Mouse (Mus musculus): ENCODE data around the gene Fgfr2. TPM values are rescaled to one million over a fixed set of nuclear protein-coding genes. Genes with fewer than 3 reads are reported as not detected.

The Fgfr2 gene
- polyA plus RNA-seq, 1 experiment from 2014 or later: 17.2 TPM

DNA sequence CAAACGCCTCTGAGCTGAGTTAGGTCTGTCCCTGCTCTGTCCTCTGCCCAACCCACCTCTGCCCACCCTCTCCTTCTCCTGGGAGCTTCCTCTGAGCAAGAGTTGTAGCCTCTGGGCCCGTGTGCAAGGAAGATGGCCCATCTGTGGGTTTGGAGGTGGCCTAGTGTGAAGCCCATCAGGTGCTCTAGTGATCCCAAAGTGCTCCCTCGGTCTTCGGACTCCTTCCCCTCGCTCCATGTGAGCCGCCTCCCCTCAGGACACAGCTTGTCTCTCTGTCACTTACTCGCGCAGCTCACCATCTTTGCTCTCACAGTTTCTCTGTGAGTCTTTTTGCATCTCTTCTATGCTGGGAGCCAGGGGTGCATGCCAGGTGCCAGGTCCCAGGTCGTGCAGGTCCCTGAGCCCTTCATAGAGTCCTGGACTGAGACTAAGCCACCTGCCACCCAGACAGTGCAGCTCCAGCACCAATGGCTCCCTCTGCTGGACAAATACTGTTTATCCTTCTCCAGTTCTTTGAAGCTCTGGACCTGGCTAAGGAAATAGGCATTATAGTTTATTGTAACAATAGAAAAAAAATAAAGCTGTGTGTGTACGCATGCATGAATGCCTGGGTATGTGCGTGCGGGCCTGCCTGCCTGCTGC, 484.6 kb downstream of the Fgfr2 start:
- WGBS: 57% methylated on average over 12 of the region's 12 CpGs
- peak; percentile 56; the same call in 1 of the 2 replicates for ATAC-seq (replicated peaks; ENCODE audit: insufficient number of reproducible peaks, insufficient read depth, low FRiP score, low read depth)
- H3K27me3 ChIP-seq: no peaks in the 10 kb centered on the region
- no peaks in the 10 kb centered on the region for H3K9me3 ChIP-seq (replicated peaks)
- H3K4me3 ChIP-seq: no peak overlapping the region
- H3K9ac ChIP-seq: no peak overlapping the region
- no peak overlapping the region for H3K4me2 ChIP-seq
- no peaks in the 10 kb centered on the region; the same call in 1 of the 2 replicates for H3K36me3 ChIP-seq
- no peak overlapping the region for H3K27ac ChIP-seq
- no peaks in the 10 kb centered on the region for H3K4me1 ChIP-seq (replicated peaks)

DNA sequence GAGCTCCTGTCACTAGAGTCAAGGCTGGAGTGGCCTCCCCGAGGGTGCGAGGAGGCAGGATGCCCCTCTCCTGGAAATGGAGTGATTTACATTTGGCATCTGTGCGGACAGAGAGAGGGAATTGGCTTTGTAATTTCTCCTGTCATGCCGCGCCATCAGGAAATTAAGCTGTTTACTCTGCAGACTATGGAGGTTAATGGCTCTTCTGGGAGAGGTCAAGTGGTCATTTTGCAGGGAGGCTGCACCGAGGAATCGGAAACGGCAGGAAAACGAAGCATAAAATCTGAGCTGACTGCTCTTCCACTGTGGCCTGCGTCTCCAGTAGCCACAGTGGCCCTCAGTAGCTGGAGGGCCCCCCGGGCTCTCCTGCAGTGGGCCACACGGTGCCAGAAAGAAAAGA, 485.9 kb downstream of the Fgfr2 start:
- no peak for ATAC-seq (replicated peaks; ENCODE audit: insufficient number of reproducible peaks, insufficient read depth, low FRiP score, low read depth)
- WGBS: 49% methylated on average over 12 of the region's 12 CpGs

DNA sequence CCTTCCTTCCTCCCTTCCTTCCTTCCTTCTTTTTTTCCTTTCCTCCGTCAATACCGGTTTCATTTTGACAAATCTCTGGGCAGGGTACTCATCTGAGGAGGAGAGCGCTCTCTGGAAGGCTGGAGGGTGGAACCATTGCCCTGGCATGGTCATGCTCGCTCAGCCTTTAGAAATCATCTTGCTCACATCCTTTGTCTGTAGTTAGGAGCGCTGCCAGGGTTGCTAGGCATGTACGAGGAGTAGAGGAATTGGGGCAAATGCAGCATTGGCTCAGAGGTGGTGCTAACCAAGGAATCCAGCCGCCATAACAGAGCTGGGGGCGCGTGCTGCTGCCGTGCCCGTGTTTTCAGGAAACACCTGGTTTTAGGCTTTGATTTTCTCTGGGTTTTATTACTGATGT, 491.8 kb downstream of the Fgfr2 start:
- no peak overlapping the region for H3K27ac ChIP-seq
- no peak for ATAC-seq (replicated peaks; ENCODE audit: insufficient number of reproducible peaks, insufficient read depth, low FRiP score, low read depth)
- WGBS: 85% methylated on average over 11 of the region's 11 CpGs

More for the DNA sequence above, 485.9 kb downstream of the Fgfr2 start:
- H3K9me3 ChIP-seq (replicated peaks): no peaks in the 10 kb centered on the region
- no peaks in the 10 kb centered on the region for H3K27me3 ChIP-seq
- H3K36me3 ChIP-seq: no peaks in the 10 kb centered on the region; the same call in 1 of the 2 replicates
- no peak overlapping the region for H3K4me2 ChIP-seq
- H3K9ac ChIP-seq: no peak overlapping the region
- H3K4me3 ChIP-seq: no peak overlapping the region
- no peak overlapping the region for H3K27ac ChIP-seq
- no peaks in the 10 kb centered on the region for H3K4me1 ChIP-seq (replicated peaks)

DNA sequence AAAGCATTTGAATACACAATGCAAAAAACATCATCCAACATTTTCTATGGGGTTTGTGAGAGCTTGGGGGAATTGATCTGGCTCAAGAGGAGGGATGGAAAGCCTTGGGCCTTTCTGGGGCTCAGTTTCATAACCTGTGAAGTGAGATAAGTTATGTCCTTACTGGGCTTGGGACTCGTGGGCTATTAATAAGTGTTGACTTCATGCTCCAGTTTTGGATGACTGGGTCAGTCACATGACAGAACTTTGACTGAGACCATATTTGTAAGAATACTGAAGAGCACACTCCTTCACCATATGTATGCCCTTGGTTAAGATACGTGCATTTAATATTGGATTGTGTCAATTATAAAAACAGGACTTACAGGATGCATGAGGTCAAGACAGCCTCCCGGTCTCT, 495.7 kb downstream of the Fgfr2 start:
- peak overlapping the region; percentile 74 for H3K27ac ChIP-seq
- H3K9me3 ChIP-seq (replicated peaks): no peaks in the 10 kb centered on the region
- H3K4me2 ChIP-seq: no peak overlapping the region
- H3K4me1 ChIP-seq (replicated peaks): peaks cover 25% of the 10 kb centered on the region
- 44% methylated on average over 3 of the region's 3 CpGs for WGBS
- no peaks in the 10 kb centered on the region for H3K27me3 ChIP-seq
- H3K36me3 ChIP-seq: no peaks in the 10 kb centered on the region
- no peak overlapping the region for H3K9ac ChIP-seq
- ATAC-seq (replicated peaks; ENCODE audit: insufficient number of reproducible peaks, insufficient read depth, low FRiP score, low read depth): peak; percentile 69; the same call in 1 of the 2 replicates
- H3K4me3 ChIP-seq: no peak overlapping the region

More for the DNA sequence above, 491.8 kb downstream of the Fgfr2 start:
- Histone ChIP-seq H3K27me3 (no peaks in the 10 kb centered on the region), H3K9ac (no peak overlapping the region), H3K4me2 (no peak overlapping the region), H3K9me3 (replicated peaks) (no peaks in the 10 kb centered on the region), H3K4me3 (no peak overlapping the region), H3K36me3 (no peaks in the 10 kb centered on the region), H3K4me1 (replicated peaks) (peaks cover 21% of the 10 kb centered on the region)

DNA sequence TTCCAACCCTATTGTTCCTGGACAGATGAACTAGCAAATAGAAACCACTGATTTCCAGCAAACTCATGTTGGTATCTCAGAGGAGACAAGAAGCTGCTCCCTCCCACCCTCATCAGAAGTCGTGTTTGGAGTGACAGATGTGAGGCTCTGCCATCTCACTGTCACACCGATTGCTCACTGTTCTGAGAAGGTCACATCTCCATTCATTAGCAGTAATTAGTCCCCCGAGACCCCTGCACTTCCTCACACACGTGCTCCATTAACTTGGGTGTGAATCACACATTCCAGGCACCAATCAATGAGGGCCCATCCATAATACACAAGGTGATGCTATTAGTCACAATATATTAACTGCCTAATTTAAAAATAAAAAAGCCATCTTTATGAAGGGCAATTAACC, 497.0 kb downstream of the Fgfr2 start:
- no peak overlapping the region for H3K4me3 ChIP-seq
- ATAC-seq (replicated peaks; ENCODE audit: insufficient number of reproducible peaks, insufficient read depth, low FRiP score, low read depth): no peak
- no peak overlapping the region for H3K27ac ChIP-seq
- H3K36me3 ChIP-seq: no peaks in the 10 kb centered on the region
- no peak overlapping the region for H3K9ac ChIP-seq
- peaks cover 25% of the 10 kb centered on the region for H3K4me1 ChIP-seq (replicated peaks)
- WGBS: 58% methylated on average over 4 of the region's 4 CpGs
- H3K9me3 ChIP-seq (replicated peaks): no peaks in the 10 kb centered on the region
- H3K27me3 ChIP-seq: no peaks in the 10 kb centered on the region
- no peak overlapping the region for H3K4me2 ChIP-seq

DNA sequence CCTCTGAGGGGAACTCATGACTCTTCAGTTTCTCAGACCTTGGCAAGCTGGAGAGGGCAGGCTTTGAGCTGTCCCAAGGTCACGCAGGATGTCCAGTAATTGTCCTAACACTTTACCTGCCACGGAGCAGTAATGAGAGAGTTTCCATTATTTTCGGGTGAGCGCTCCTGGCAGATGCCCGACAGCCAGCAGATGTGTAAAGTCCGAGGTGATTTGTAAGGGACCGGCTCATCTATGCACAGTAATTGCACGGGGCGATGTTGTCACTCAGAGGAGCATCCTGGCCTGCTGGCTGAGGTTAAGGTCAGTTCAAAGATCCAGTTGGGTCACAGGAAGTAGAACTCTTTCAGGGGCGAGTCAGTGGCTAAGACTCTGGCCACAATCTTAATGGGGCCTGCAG, 499.0 kb downstream of the Fgfr2 start:
- H3K36me3 ChIP-seq: no peaks in the 10 kb centered on the region
- ATAC-seq (replicated peaks; ENCODE audit: insufficient number of reproducible peaks, insufficient read depth, low FRiP score, low read depth): no peak
- H3K9ac ChIP-seq: no peak overlapping the region
- H3K9me3 ChIP-seq (replicated peaks): no peaks in the 10 kb centered on the region
- peaks cover 21% of the 10 kb centered on the region for H3K4me1 ChIP-seq (replicated peaks)
- 80% methylated on average over 10 of the region's 10 CpGs for WGBS
- H3K4me2 ChIP-seq: no peak overlapping the region
- H3K4me3 ChIP-seq: no peak overlapping the region
- no peaks in the 10 kb centered on the region for H3K27me3 ChIP-seq
- H3K27ac ChIP-seq: no peak overlapping the region

DNA sequence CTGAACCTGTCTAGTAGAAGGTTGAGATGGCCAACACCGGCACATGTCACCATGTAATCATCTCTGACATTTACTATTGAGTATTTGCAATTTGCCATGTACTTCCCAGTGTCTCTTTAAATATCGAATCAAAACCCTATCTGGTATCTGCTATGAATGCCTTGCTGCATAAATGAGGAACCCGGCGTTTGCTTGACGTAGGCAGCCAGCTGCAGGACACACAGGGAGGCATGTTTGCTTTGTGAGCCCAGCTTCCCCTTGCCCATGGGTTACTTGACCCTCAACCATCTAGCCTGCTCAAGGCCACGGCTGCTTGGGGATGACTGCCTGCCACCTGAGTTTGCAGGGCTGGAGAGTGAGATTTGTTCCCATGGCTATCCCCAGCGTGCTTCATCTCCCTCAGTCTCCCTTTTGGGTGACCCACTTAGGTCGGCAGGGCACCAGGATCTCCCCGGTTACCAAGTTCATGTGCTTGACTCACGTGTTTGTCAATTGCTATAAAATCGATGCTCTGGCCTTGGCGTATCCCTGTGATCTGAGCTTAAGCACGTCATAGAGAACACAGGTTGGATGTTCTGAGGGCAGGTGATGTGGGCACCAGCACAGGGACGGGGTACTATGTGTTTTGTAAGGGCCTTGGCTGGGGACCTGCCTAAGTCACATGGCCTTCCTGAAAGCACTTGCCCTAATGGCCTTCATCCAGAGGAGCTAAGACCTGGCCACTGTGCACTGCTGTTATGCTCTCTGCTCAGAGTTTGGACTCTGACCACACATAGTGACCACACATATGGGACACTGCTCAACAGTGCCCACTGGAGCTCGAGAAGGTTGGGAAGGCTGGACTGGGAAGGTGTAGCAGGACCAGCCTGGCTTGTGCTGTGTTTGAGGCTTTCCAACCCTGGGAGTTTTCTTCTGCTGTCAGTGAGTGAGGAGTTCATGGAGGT, 502.9 kb downstream of the Fgfr2 start:
- H3K4me2 ChIP-seq: no peak overlapping the region
- WGBS: 83% methylated on average over 15 of the region's 15 CpGs
- no peak overlapping the region for H3K9ac ChIP-seq

DNA sequence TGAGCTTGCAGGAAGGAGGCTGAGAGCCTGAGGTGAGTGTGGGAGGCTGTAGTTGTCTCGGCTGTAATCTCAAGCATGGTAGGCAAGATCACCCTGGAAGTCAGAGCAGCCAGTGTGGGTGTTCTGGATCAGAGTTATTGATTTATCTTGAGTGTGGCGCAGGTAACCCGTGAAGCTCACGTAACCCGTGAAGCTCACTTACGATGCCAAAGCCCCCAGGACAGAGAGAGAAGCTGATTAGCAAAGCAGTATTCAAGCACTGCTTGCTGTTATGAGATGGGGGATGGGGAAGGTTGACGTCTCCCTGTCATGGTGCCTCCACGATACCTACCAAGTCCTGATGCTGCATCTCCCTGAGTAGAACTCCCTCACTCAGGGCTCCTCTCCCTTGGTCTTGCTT, 503.6 kb downstream of the Fgfr2 start:
- H3K9me3 ChIP-seq (replicated peaks): no peaks in the 10 kb centered on the region
- WGBS: 92% methylated on average over 8 of the region's 8 CpGs
- H3K27me3 ChIP-seq: no peaks in the 10 kb centered on the region
- H3K9ac ChIP-seq: no peak overlapping the region
- H3K4me3 ChIP-seq: no peak overlapping the region
- ATAC-seq (replicated peaks; ENCODE audit: insufficient number of reproducible peaks, insufficient read depth, low FRiP score, low read depth): no peak
- no peaks in the 10 kb centered on the region for H3K36me3 ChIP-seq
- no peak overlapping the region for H3K4me2 ChIP-seq
- H3K27ac ChIP-seq: no peak overlapping the region
- peaks cover 9% of the 10 kb centered on the region; the same call in 1 of the 2 replicates for H3K4me1 ChIP-seq (replicated peaks)

More for the DNA sequence above, 502.9 kb downstream of the Fgfr2 start:
- Histone ChIP-seq H3K4me1 (replicated peaks) (peaks cover 7% of the 10 kb centered on the region; the same call in 1 of the 2 replicates), H3K36me3 (no peaks in the 10 kb centered on the region), H3K27ac (no peak overlapping the region), H3K4me3 (no peak overlapping the region), H3K27me3 (no peaks in the 10 kb centered on the region), H3K9me3 (replicated peaks) (no peaks in the 10 kb centered on the region)
- ATAC-seq (replicated peaks; ENCODE audit: insufficient number of reproducible peaks, insufficient read depth, low FRiP score, low read depth): no peak

DNA sequence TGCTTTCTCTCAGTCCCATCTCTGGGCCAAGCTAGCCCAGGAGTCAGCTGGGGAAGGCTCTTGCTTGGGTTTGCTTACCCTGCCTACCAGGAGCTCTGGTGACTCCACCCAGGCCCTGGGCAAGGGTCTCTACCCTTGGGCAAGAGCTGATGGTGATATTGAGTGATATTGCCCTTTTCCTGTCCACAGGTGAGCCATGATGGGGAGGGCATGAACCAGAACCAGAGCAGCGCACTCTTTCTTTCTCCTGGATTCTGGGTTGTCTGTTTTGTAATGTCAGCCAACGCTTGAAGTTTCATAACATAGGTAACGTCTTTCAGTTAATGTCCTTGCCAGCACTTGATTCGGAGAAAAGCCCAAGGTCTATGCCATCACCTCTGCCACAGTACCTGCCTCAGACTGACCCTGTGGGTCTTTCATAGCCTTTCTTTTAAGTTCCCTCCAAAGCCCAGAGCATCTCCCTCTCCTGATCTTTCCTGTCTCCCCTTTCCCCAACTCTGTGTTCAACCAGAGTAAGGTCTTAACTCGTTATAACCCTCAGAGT, 506.1 kb downstream of the Fgfr2 start:
- Histone ChIP-seq H3K9ac (no peak overlapping the region), H3K9me3 (replicated peaks) (no peaks in the 10 kb centered on the region), H3K4me2 (no peak overlapping the region), H3K4me3 (no peak overlapping the region), H3K27ac (no peak overlapping the region), H3K4me1 (replicated peaks) (0 out of 2 replicates have a peak, but pooled peaks cover 5% of the 10 kb centered on the region), H3K27me3 (no peaks in the 10 kb centered on the region), H3K36me3 (no peaks in the 10 kb centered on the region)
- ATAC-seq (replicated peaks; ENCODE audit: insufficient number of reproducible peaks, insufficient read depth, low FRiP score, low read depth): no peak
- WGBS: 84% methylated on average over 5 of the region's 5 CpGs

DNA sequence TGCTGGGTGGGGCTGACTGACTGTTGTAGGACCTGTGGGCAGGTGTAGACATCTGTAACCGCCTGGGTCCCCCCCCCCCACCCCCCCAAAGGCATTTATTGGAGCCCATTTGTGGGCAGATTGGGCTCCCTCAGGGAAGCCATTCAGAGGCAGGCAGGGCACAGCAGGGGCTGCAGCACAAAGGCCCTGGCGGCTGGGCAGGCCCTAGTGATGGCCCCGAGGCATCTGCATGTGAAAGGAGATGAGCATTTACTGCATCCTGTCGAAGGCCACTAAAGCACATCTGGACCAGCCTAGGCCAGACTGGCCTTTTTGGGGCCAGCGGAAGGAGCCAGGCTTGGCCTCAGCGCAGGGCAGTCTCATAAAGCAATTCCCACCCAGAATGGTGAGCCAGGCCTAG, 506.8 kb downstream of the Fgfr2 start:
- H3K4me2 ChIP-seq: no peak overlapping the region
- no peaks in the 10 kb centered on the region for H3K9me3 ChIP-seq (replicated peaks)
- WGBS: 62% methylated on average over 6 of the region's 6 CpGs
- 0 out of 2 replicates have a peak, but pooled peaks cover 5% of the 10 kb centered on the region for H3K4me1 ChIP-seq (replicated peaks)
- H3K9ac ChIP-seq: no peak overlapping the region
- no peaks in the 10 kb centered on the region for H3K36me3 ChIP-seq
- no peak overlapping the region for H3K4me3 ChIP-seq
- ATAC-seq (replicated peaks; ENCODE audit: insufficient number of reproducible peaks, insufficient read depth, low FRiP score, low read depth): no peak
- H3K27ac ChIP-seq: no peak overlapping the region
- no peaks in the 10 kb centered on the region for H3K27me3 ChIP-seq

DNA sequence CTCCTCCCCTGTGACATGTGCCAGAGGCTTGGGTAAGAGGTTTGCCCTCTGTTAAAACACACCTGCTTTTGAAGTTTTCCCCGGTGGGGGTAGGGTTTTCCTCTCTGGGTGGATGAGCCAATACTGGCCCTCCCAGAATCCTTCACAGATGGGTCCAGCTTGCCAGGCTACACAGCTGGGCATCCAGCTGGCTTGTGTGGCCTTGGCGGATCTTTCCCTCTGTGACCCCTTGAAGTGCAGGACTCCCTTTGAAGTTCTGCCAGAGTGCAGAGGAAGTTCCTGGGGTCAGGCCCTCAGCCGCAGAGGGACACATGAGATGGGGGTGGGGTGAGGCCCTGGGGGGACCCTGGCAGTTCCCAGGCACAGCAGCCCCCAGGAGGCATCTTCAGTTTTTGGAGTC, 507.8 kb downstream of the Fgfr2 start:
- 39% methylated on average over 3 of the region's 3 CpGs for WGBS
- Histone ChIP-seq H3K27ac (no peak overlapping the region), H3K4me3 (no peak overlapping the region), H3K4me2 (no peak overlapping the region), H3K27me3 (no peaks in the 10 kb centered on the region), H3K4me1 (replicated peaks) (peaks cover 5% of the 10 kb centered on the region; the same call in 1 of the 2 replicates), H3K36me3 (no peaks in the 10 kb centered on the region), H3K9ac (no peak overlapping the region), H3K9me3 (replicated peaks) (no peaks in the 10 kb centered on the region)
- ATAC-seq (replicated peaks; ENCODE audit: insufficient number of reproducible peaks, insufficient read depth, low FRiP score, low read depth): no peak
